Mouse (Mus musculus) stomach, embryonic 16.5 days (tissue): Measurements from ENCODE around the gene Specc1l. TPM values are rescaled to one million over a fixed set of nuclear protein-coding genes. Genes with fewer than 3 reads are reported as not detected.

ENCODE experiments used
- ATAC-seq: fragments of 200-750 bp; cut with Nextera tagmentation; 2 replicates; pipeline ENCODE4 v1.8.0; 2017; ENCODE audit warnings: moderate number of reproducible peaks, moderate TSS enrichment; ENCODE audit not compliant: insufficient read depth, low FRiP score
- H3K27ac ChIP-seq: fragments of 300-500 bp; sonication (generic); 2 replicates; pipeline ENCODE4 v1.5.1; 2014; ENCODE audit warnings: low read length
- H3K27me3 ChIP-seq: fragments of 300-500 bp; sonication (generic); 2 replicates; pipeline ENCODE4 v1.6.1; 2014; ENCODE audit warnings: low read length, control low read depth, mixed read lengths; ENCODE audit not compliant: control insufficient read depth, insufficient read depth
- H3K36me3 ChIP-seq: fragments of 300-500 bp; sonication (generic); 2 replicates; pipeline ENCODE4 v1.6.1; 2014; ENCODE audit warnings: low read length; ENCODE audit not compliant: control insufficient read depth, insufficient read depth
- H3K4me1 ChIP-seq: fragments of 300-500 bp; sonication (generic); 2 replicates; pipeline ENCODE4 v1.6.1; 2014; ENCODE audit warnings: low read length, control low read depth, mixed read lengths; ENCODE audit not compliant: control insufficient read depth, insufficient read depth
- H3K4me2 ChIP-seq: fragments of 300-500 bp; sonication (generic); 2 replicates; pipeline ENCODE4 v1.6.1; 2014; ENCODE audit warnings: low read depth, low read length, mixed read lengths
- H3K4me3 ChIP-seq: fragments of 300-500 bp; sonication (generic); replicated peaks from 2 replicates; pipeline ENCODE4 v1.5.1; 2014; ENCODE audit warnings: mild to moderate bottlenecking, low read length
- H3K9ac ChIP-seq: fragments of 300-500 bp; sonication (generic); 2 replicates; pipeline ENCODE4 v1.6.1; 2014; ENCODE audit warnings: low read length
- H3K9me3 ChIP-seq: fragments of 300-500 bp; sonication (generic); replicated peaks from 2 replicates; pipeline ENCODE4 v1.6.1; 2016; ENCODE audit warnings: low read length, control low read depth; ENCODE audit not compliant: control insufficient read depth
- WGBS: fragments of 180-500 bp; shearing (Covaris S2); extraction: QIAGEN DNeasy Blood & Tissue Kit; methylation state at CpG from one replicate; pipeline ENCODE4 v1.1.7; 2014; 5-methylcytosine and 5-hydroxymethylcytosine counted together
- polyA plus RNA-seq: library from polyadenylated mRNA; unstranded; fragments of >200 nt; fragmentation: Nextera tagmentation; extraction: Ambion mirVana; gene quantifications from 2 replicates; pipeline ENCODE4 v1.2.1, GENCODE M21; 2015

The Specc1l gene
- polyA plus RNA-seq, 1 experiment from 2014 or later = 29.5 TPM

- Histone ChIP-seq H3K4me3 (peak overlapping the region; percentile 94), H3K27ac (no peak overlapping the region), H3K27me3 (no peaks in the 10 kb centered on the region), H3K4me1 (peaks cover 11% of the 10 kb centered on the region; the same call in 1 of the 2 replicates), H3K4me2 (peak overlapping the region; percentile 78), H3K9ac (peak overlapping the region; percentile 96), H3K9me3 (no peaks in the 10 kb centered on the region), H3K36me3 (no peaks in the 10 kb centered on the region)
- 50% methylated on average over 7 of the region's 7 CpGs for WGBS
- ATAC-seq = no peak
Observed at GRCm38 (mm10) chr10:75212981-75213380, 1.1 kb downstream of the Specc1l start.

- no peak overlapping the region for H3K4me2 ChIP-seq
- no peak for ATAC-seq
- no peak overlapping the region for H3K9ac ChIP-seq
- H3K27me3 ChIP-seq = no peaks in the 10 kb centered on the region
- no peak overlapping the region for H3K27ac ChIP-seq
- peaks cover 23% of the 10 kb centered on the region for H3K4me1 ChIP-seq
- H3K9me3 ChIP-seq = no peaks in the 10 kb centered on the region
- WGBS = 89% methylated on average over 3 of the region's 3 CpGs
- H3K4me3 ChIP-seq = no peak overlapping the region
- H3K36me3 ChIP-seq = no peaks in the 10 kb centered on the region
Observed at GRCm38 (mm10) chr10:75220722-75221121, 8.8 kb downstream of the Specc1l start.

- peaks cover 23% of the 10 kb centered on the region for H3K4me1 ChIP-seq
- H3K27ac ChIP-seq = peak overlapping the region; percentile 39
- WGBS = 55% methylated on average over 4 of the region's 4 CpGs
- no peaks in the 10 kb centered on the region for H3K9me3 ChIP-seq
- H3K36me3 ChIP-seq = no peaks in the 10 kb centered on the region
- ATAC-seq = no peak
- no peak overlapping the region for H3K4me3 ChIP-seq
- no peaks in the 10 kb centered on the region for H3K27me3 ChIP-seq
- H3K4me2 ChIP-seq = no peak overlapping the region
- no peak overlapping the region for H3K9ac ChIP-seq
Observed at GRCm38 (mm10) chr10:75221936-75222610, 10.2 kb downstream of the Specc1l start.

GRCm38 (mm10) chr10:75222611-75222998, 10.7 kb downstream of the Specc1l start:
- no peaks in the 10 kb centered on the region for H3K36me3 ChIP-seq
- no peak overlapping the region; the same call in 1 of the 2 replicates for H3K4me2 ChIP-seq
- H3K27ac ChIP-seq = peak overlapping the region; percentile 39
- no peak overlapping the region for H3K4me3 ChIP-seq
- no peaks in the 10 kb centered on the region for H3K9me3 ChIP-seq
- peaks cover 23% of the 10 kb centered on the region for H3K4me1 ChIP-seq
- no peaks in the 10 kb centered on the region for H3K27me3 ChIP-seq
- 43% methylated on average over 5 of the region's 5 CpGs for WGBS
- 0 out of 2 replicates have a peak, but pooled peaks have one; percentile 25 for ATAC-seq
- no peak overlapping the region for H3K9ac ChIP-seq

- Histone ChIP-seq H3K9ac (no peak overlapping the region), H3K9me3 (no peaks in the 10 kb centered on the region), H3K4me1 (peaks cover 23% of the 10 kb centered on the region), H3K4me2 (no peak overlapping the region), H3K27ac (no peak overlapping the region), H3K27me3 (no peaks in the 10 kb centered on the region), H3K4me3 (no peak overlapping the region), H3K36me3 (no peaks in the 10 kb centered on the region)
- no peak for ATAC-seq
- WGBS = 61% methylated on average over 3 of the region's 3 CpGs
Observed at GRCm38 (mm10) chr10:75224154-75224553, 12.3 kb downstream of the Specc1l start.

GRCm38 (mm10) chr10:75224630-75225029, 12.8 kb downstream of the Specc1l start:
- 0% methylated on average over 1 of the region's 2 CpGs for WGBS
- Histone ChIP-seq H3K27ac (no peak overlapping the region), H3K27me3 (no peaks in the 10 kb centered on the region), H3K4me3 (no peak overlapping the region), H3K4me1 (peaks cover 23% of the 10 kb centered on the region), H3K36me3 (no peaks in the 10 kb centered on the region), H3K9me3 (no peaks in the 10 kb centered on the region), H3K9ac (no peak overlapping the region), H3K4me2 (no peak overlapping the region)
- no peak for ATAC-seq

- Histone ChIP-seq H3K27me3 (no peaks in the 10 kb centered on the region), H3K4me2 (no peak overlapping the region), H3K4me3 (no peak overlapping the region), H3K9ac (no peak overlapping the region), H3K9me3 (no peaks in the 10 kb centered on the region), H3K36me3 (no peaks in the 10 kb centered on the region), H3K4me1 (peaks cover 12% of the 10 kb centered on the region), H3K27ac (no peak overlapping the region)
- 84% methylated on average over 3 of the region's 3 CpGs for WGBS
- no peak for ATAC-seq
Observed at GRCm38 (mm10) chr10:75227381-75227780, 15.5 kb downstream of the Specc1l start.

- Histone ChIP-seq H3K4me3 (no peak overlapping the region), H3K36me3 (no peaks in the 10 kb centered on the region), H3K27me3 (no peaks in the 10 kb centered on the region), H3K27ac (no peak overlapping the region), H3K4me1 (no peaks in the 10 kb centered on the region), H3K9ac (no peak overlapping the region), H3K4me2 (no peak overlapping the region), H3K9me3 (no peaks in the 10 kb centered on the region)
- no peak for ATAC-seq
- 69% methylated on average over 4 of the region's 4 CpGs for WGBS
Observed at GRCm38 (mm10) chr10:75230572-75230971, 18.7 kb downstream of the Specc1l start.

GRCm38 (mm10) chr10:75231876-75232275, 20.0 kb downstream of the Specc1l start:
- Histone ChIP-seq H3K36me3 (no peaks in the 10 kb centered on the region), H3K4me1 (no peaks in the 10 kb centered on the region), H3K27me3 (no peaks in the 10 kb centered on the region), H3K9ac (no peak overlapping the region), H3K9me3 (no peaks in the 10 kb centered on the region), H3K4me2 (no peak overlapping the region), H3K27ac (no peak overlapping the region), H3K4me3 (no peak overlapping the region)
- no peak for ATAC-seq
- WGBS = 86% methylated on average over 1 of the region's 1 CpGs
